Mouse (Mus musculus): ENCODE data around the gene Gjd3.
"Not testable (repeated sequence)": the region's sequence is repeated elsewhere in the genome, so short reads cannot be mapped to it uniquely, and the experiment has no call there.

Gene Gjd3

DNA sequence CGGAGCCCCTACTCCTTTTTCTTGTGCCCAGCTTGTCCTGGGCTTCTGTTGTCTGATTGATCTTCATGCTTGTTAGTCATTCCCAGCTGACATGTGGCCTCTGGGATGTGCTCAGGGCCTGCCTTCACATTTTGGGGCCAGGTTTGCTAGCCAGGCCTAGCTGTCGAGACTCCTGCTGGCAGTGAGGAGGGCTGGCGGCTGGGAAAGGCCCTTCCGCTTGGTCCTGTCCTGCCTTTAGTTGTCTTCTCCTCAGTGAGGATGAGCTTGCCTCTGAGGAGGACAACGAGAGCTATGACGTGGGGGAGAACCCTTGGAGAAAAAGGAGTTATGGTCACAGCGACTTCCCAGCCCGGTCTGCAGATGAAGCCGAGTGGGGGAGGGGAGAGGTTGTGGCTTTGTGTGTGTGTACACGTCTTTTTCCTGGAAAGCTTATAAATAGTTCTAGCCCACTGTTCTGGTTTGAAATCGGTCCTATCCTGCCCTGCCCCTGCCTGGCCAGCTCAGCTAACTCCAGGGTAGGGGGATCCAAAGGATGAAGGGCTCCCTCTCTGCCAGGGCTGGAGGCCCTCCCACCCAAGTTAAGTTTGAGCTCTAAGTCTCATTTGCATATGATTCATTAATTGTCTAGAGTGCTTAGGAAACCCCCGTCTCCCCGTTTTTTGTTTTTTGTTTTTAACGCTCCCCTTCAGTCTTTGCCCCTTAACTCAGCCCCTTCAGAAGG lies 38.9 kb downstream of the Gjd3 start:
- peak; percentile 84 to 86 for DNase-seq

DNA sequence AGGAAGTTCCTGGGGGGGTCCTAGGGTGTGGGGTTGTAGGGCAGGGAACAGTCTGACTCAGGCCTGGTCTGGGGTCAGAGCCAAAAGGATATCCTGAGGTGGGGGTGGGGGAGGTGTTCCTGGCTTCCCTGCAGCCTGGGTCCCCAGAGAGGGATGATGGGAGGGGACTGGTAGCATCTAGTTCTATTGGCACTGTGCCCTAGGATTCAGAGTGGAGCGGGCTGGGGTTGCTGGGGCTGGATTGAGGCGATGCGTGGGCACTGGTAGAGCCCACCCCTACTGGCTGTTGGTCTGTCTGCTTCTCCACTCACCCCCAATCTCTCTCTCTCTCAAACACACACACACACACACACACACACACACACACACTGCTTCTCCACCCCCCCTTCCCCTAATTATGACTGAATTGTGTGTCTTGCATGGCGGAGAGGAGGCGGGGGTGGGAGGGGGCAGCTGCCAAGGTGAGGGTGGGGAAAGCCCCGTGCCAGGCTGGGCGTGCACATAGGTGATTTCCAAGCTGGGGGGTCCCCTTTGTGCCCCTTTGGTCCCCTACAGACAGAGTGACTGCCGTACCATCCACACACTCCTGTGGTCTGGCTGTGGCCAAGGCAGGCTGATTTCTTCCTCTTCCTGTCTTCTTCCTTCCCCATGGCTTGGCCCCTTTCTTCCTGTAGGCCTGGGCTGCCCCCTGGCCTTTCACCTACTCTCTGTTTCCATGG lies 39.7 kb downstream of the Gjd3 start:
- peak in 1 of 2 experiments; percentile 90 for DNase-seq

DNA sequence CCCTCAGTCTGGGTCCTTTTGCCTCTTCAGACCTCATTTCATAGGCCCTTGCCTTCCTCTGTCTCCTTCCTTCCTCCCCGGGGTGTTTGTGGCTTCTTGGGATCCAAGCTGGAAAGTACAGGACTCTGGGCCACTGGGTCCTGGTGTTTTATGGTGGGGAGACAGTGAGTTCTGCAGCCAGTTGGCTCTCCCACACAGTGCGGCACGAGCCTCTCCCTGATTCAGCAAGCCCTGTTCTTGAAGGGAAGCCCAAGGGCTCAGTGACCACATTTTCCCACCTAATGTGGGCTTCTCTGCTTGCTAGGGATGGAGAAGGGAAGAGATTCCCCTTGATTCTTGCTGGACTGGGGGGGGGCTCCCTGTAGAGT lies 40.3 kb downstream of the Gjd3 start:
- no peak for DNase-seq

DNA sequence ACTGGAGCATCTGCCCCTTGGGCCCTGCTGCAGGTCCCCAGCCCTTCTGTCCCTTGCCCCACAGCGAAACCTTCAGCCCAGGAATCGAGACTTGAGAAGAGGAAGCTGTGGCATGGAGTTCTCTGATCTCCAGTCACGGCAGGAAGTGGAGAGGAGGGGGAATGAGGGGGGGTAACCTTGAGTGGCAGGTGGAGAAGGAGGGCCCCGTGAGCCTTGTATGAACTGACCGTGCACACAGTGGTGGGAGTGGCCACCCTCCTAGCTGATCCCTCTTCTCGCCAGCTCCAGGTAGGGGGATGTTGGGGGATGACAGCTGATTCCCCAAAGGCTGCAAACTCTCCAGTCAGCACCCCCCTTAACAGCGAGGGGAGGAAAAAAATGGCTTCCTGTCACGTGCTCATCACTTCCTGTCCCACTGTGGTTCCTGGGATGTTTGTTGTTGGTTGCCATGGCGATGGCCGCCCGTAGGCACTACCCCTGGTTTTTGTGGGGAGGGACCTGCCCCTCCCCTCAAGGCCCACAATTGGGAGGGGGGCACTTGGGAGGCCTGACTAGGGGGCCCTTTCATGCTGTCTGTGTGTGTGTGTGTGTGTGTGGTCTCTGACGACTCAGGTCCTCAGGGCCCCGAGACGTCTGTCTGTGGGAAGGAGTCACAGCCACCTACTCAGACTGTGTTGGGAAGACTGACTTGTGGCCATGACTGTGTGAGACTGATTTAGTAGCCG lies 40.8 kb downstream of the Gjd3 start:
- peak; percentile 96 for DNase-seq

DNA sequence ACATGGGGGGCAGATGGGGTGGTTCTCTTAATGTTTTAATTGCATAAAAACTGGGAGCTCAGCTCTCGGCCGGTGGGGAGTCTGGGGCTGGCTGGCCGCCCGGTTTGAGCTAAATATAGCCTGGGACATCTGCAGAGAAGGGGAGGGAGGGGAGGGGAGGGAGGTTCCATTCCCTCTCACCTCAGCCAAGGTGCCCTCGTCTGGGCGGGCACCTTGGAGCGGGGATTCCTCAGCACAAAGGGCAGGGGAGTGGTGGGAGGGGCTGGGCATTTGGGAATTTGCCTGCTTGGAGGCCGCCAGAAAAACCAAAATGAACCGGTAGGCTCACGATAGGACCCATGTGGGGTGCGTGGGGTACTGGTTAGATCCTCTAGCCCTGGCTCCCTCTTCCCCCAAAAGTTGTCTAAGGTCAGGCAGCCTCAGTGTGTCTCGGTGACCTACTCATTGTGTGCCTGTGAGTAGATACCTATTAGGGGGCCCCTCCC lies 41.4 kb downstream of the Gjd3 start:
- DNase-seq: peak in 1 of 2 experiments; percentile 40

DNA sequence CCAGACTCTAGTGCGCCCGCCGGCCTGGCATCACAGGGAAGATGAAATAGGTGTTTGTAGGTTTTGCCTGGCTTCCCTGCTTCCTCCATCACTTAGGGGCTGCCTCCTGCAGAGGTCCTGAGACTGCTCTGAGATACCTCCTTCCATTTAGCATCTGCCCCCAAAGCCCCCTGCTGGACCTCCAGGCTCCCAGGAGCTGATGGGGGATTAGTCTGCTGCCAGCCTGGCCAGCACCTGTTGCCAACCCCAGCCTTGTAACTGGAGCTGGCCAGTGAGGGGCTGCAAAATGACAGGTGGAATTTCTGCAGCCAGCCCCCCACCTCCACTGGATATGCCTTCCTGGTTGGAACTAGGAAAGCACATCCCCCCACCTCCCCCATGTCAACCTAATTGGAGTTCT lies 42.0 kb downstream of the Gjd3 start:
- peak in 1 of 2 experiments; percentile 16 for DNase-seq

DNA sequence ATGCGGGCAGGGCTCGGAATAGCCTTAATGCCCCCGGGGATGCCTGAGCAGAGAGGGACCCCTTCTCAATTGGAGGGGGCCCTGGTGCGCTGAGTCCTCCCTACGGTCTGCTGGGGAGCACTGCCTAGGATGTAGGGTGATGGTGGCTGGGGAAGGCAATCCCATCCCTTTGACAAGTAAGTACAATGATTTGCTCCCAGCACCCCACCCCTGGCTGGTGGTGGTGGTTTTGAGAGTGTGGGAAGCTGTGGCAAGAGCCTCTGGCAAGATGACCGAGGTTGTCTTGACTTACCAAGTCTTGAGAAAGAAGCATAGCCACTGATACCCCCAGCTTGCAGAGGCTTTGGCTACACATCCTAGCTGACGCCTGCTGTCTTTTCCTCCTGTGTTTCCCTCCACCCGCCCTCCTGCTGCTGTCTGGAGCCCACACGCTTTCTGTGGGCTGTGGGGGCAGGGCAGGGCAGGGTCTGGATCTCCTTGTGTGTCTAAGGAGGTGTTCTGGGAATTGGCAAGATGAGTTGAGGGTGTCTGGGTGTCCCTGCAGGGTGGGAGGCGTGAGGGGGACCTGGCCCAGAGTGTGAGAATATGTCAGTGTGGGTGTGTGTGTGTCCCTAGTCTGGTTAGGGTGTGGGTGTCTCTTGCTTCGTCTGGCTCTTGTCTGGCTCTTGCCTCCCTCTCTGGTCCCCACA lies 42.7 kb downstream of the Gjd3 start:
- peak in 1 of 2 experiments; percentile 36 for DNase-seq

DNA sequence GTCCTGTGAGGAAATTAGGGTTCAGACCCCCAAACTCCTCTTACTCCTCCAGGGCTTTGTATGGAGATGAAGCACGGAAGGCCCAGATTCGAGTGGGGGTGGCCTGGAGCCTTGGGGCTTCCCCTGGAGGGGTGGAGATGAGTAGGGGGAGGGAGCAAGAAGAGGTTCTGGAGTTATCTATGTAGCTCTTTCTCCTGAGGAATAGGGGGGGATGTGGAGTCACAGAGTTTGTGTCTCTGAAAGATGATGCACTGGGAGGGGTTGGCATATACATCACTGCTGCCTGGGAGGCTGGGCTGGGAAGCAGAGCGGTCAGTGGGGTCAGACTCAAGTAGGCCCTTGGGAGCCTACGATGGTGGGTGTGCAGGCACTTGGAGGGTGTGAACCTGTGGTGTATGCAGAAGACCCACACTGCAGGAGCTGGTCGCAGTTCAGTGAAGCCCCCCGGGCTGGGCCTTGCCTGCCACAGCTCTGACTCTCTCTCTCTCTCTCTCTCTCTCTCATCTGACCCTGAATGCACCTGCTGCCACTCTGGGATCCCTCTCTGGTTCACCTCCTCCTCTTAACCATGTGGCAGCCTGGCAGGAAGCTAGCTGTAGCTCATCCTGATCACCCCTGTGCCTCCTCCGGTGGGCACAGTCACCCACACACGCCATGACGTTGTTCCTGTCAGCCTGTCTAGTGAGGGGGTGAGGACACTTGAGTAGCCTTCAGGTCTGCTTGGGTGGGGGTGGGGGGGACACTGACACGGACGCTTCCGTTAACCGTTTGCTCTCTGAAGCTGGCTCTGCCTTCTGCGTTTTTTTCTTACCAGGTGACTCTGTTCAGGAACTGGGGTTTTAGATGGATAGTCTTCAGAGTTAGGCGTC lies 43.5 kb downstream of the Gjd3 start:
- DNase-seq: peak; percentile 81 to 83

DNA sequence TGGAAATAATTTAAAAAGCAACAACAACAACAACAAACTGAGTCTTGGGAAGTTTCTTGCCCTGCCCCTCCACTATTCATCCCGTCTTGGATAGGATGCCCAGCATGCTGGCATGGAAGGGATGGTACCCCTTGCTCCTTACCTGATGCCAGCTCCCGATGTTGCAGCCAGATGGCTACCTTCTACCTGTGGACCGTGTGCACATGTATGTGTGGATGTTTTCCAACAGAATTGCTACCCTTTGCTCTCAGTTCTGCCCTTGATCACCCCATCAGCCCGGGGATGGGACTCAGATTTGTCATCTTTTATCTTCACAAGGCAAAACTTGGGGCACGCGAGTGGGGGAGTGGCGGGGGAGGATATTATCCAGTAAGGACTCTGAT lies 44.1 kb downstream of the Gjd3 start:
- DNase-seq: no peak

DNA sequence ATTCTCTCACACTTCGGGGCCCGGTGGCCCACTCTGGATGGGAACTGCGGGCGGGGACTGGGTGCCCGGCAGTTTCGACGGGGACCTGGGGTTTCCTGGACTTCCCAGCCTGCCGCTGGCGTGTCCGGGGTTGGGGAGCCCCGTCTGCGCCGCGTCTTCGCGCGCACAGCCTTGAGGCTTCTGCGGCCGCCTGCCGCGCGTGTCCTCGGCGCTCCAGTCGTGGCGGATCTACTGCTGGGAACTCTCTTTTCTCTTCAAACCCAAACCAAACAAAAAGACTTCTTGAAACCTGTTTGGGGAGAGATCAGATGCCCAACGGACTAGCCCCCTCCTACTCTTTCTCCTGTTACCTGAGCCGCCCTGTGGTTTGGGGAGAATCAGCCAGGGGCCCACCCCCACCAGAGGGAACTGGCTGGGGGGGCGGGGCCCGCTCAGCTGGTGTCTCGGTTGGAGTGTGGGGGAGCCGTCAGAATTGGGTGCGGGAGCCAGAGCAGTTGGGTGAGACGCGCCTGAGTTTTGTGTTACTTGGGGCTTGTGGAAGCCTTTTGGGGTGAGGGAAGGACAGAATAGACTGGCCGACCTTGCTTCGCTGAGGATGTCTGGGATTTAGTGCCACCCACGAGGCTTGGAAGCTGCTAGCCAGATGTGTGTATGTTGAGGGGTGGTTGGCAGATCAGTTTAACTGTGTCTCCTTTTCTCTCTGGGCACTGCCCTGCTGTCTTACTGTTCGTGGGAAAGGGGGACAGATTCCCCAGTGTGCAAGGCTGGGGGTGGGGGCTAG lies 44.7 kb downstream of the Gjd3 start:
- DNase-seq: peak; percentile 80 to 83

DNA sequence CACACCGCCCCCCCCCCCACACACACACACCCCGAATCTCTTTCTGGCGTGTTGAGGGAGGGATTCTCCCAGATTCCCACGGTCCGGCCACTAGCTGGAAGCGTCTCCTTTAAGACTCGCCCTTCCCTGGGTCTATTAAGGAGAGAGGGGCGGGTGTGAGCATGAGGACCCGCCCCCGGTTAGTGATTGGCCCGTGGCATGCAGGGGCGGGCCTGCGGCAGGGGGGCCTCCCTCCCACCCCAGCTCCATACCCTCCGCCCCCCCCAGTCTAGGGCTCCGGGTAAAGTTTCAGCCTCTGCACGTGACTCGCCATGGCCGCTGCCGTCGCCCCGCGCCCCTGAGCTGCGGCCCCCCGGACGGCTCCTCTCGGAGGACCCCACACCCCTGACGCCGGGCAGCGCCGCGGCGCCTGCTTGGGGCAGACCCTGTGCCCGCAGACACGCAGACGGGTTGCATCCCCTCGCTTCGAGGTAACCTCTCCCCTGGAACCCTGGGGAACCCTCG lies 45.4 kb downstream of the Gjd3 start:
- DNase-seq: peak; percentile 90

DNA sequence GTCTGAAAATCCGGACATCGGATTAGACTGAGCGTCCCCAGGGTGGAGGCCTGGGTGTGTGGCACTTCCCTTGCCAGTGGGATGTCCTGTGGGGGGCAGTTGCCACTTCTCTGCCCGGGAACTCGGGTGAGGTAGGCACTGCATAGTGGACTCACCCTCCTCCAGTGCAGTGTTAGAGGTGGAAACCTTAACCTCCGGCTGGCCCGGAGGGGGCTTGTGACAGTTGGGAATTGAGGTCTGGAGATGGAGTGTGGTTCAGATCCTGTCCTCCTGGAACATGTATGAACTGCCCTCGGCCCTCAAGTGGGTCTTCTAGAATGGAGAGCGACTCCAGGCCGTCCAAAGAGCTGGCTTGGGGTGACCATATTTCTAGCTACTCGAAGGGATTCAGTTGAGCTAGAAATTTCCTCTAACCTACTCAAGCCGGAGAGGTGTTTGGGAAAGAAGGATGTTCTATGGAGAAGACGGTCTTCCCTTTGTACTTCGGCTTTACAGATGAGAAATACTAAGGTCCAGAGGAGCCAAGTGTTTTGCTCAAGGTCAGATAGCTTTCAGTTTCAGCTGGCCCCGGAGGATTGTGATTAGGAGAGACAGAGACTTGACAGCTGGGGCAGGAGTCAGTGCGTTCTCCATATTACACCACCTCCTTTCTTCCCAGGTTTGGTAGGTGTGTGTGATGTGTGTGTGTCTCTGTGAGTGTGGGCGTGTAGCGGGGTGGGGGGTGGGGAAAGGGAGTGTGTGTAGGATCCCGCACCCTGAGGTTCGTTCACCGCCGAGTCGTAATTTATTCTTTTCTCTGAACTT lies 46.0 kb downstream of the Gjd3 start:
- DNase-seq: peak in 1 of 2 experiments; percentile 31

DNA sequence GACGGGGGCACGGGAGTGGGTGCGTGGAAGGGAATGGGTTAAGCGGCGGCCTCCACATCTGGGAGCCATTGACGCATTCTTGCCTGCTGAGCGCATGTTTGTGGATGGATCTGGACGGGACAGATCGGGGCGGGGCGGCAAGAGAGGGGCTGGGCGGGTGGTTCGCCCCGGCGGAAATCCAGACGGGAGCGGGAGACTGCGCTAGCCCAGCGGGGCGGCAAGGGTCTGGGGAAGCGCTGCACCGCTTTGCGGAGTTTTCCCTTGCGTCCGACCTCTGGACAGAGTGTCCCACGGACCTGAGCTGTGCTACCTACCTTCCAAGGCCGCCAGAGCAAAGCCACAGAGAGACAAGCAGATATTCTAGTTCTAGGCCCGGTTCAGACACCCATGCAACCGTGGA lies 46.6 kb downstream of the Gjd3 start:
- peak in 1 of 2 experiments; percentile 0 for DNase-seq

DNA sequence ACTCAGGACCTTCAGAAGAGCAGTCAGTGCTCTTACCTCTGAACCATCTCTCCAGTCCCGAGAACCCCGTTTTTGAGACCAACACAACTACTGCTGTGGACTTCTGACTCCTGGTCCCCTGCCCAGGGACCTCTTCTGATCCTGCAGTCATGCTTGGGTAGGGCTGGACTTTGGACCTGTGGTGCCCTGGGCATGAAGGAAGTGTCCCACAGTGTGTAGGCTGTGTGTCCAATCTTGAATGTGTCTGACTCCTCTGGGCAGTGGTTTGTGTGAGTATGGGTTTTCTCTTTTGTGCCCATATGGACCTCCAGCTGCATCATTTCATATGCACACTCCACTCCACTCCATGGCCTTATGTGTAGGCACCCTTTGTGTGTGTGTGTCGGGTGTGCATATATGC lies 47.7 kb downstream of the Gjd3 start:
- DNase-seq: no peak

DNA sequence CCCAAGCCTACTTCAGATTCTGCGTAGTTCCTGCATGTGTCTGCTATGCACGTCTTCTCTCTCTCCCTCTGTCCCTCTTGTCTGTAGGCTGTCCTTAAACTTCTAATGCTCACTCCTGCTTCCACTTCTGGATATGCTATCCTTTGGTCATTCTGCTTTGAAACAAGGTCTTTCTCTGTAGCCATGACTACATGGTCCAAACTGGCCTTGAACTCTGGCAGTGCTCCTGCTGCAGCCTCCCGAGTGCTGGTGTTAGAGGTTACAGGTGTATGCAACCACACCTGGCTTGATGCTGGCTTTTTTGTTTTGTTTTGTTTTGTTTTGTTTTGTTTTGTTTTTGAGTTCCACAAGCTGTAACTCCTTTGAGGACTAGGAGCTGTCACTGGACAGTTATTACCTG lies 48.4 kb downstream of the Gjd3 start:
- DNase-seq: no peak

DNA sequence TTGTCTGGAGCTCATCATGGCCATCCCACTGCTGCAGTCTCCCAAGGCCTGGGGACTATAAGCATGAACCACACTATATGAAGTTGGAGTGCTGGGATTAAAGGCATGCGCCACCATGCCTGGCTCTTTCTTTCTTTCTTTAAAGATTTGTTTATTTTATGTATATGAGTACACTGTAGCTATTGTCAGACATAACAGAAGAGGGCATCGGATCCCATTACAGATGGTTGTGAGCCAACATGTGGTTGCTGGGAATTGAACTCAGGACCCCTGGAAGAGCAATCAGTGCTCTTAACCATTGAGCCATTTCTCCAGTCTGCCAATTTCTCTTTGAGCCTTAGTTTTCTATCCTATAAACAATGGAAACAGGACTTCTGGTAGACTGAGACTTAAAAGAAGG lies 49.0 kb downstream of the Gjd3 start:
- DNase-seq: not testable (repeated sequence)

DNA sequence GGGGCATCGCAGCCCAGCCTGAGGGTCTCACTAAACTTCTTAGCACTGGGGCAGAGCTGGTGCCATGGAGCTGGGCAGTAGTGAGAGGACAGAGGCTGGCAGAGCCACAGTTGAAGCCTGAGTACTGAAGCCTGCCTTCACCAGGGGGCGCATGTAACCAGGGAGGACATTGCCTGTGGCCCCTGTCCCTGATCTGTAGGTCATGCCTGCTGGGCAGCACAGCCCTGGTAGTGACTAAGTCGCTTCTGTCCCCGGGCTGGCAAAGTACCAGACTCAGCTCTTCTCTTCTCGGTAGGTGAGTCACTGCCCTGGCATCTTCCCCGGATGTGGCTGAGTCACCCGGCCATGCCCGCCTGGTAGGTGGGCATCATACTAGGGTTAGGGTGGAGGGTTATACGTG lies 49.7 kb downstream of the Gjd3 start:
- DNase-seq: peak; percentile 76 to 79

DNA sequence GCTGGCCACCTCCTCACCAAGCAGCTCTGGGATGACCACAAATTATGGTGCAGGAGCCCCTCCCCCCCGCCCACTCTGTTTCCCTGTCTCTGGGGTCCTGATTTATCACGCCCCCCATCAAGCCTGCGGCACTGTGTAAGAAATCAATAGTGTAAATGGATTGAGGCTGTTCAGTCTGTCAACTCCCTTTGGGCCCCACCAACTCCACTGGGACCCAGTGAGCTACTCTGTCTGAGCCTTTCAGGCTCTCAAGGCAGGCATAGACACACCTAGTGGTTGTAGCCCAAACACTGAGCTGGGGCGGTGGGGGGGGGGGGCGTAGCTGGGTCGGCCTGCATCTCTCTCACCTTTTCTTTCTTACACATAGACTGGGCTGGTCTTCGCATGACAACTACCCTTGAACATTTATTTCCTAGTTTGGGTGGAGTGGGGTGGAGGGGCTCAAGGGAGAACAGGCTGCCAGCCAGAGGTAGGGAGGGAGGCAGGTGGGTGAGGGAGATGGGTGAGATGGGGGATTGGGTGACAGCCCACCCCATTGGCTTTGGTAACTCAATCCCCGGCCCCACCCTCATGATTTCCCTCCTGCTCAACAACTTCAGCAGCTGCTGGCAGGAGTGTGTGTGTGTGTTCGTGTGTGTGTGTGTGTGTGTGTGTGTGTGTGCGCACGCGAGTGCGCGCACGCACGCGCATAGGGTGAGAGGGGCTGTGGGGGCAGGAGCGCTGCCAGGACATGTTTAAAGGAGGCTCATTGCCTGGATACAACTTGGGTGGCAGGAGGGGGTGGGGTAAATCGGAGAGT lies 50.3 kb downstream of the Gjd3 start:
- no peak for DNase-seq

All from B cell, adult 2 months (primary cell).